Mouse (Mus musculus) layer of hippocampus, postnatal 25 days (tissue): ENCODE results near the gene Sct. TPM values are rescaled to one million over a fixed set of nuclear protein-coding genes. Genes with fewer than 3 reads are reported as not detected.

Experiments used
- DNase-seq, 2 experiments: peaks; one replicate each; pipeline ENCODE4 v3.0.0; 2022; ENCODE audit warnings: mixed read lengths in 2 of 2, low spot score in 1 of 2; ENCODE audit errors: extremely low spot score in 1 of 2
- total RNA-seq, 2 experiments: library from RNA; stranded (reverse); gene quantifications; 2 replicates each; pipeline ENCODE4 v1.2.3; 2021

Sct gene
- total RNA-seq, 2 experiments from 2014 or later, result not detected

GRCm38 (mm10) chr7:141292583-141293388 lies 13.9 kb upstream of the Sct start:
- DNase-seq, result no peak

- DNase-seq, result no peak
Measured at GRCm38 (mm10) chr7:141291921-141292582, 13.1 kb upstream of the Sct start, which contains the start of gene Drd4. Gene Drd4 (plus strand): TSS chr7:141292006.

GRCm38 (mm10) chr7:141288042-141288441 lies 9.1 kb upstream of the Sct start:
- DNase-seq, result no peak

- no peak for DNase-seq
Measured at GRCm38 (mm10) chr7:141282756-141283155, 3.8 kb upstream of the Sct start.

GRCm38 (mm10) chr7:141281442-141281841 lies 2.5 kb upstream of the Sct start:
- no peak for DNase-seq

- no peak for DNase-seq
Measured at GRCm38 (mm10) chr7:141277701-141278678, 943 bp downstream of the Sct start.

GRCm38 (mm10) chr7:141276546-141276945 lies 2.4 kb downstream of the Sct start, which contains the start of gene Cdhr5:
Gene Cdhr5 (minus strand): TSS chr7:141276786.
- DNase-seq, result no peak

- DNase-seq, result no peak
Measured at GRCm38 (mm10) chr7:141275356-141275755, 3.6 kb downstream of the Sct start.

GRCm38 (mm10) chr7:141270631-141271030 lies 8.3 kb downstream of the Sct start:
- DNase-seq, result no peak

- DNase-seq, result no peak
Measured at GRCm38 (mm10) chr7:141269273-141269545, 9.7 kb downstream of the Sct start.

GRCm38 (mm10) chr7:141268466-141269272 lies 10.3 kb downstream of the Sct start:
- DNase-seq, result no peak

- no peak for DNase-seq
Measured at GRCm38 (mm10) chr7:141265739-141266561, 13.0 kb downstream of the Sct start, which contains the start of gene Irf7. Gene Irf7 (minus strand): TSS chr7:141266481.

- DNase-seq, result no peak
Measured at GRCm38 (mm10) chr7:141265411-141265738, 13.6 kb downstream of the Sct start.

- no peak for DNase-seq
Measured at GRCm38 (mm10) chr7:141264761-141265410, 14.0 kb downstream of the Sct start.

- no peak for DNase-seq
Measured at GRCm38 (mm10) chr7:141264041-141264700, 14.8 kb downstream of the Sct start.

- no peak for DNase-seq
Measured at GRCm38 (mm10) chr7:141263640-141264039, 15.3 kb downstream of the Sct start.

- no peak for DNase-seq
Measured at GRCm38 (mm10) chr7:141261480-141261879, 17.5 kb downstream of the Sct start.

- DNase-seq, result no peak
Measured at GRCm38 (mm10) chr7:141256159-141256558, 22.8 kb downstream of the Sct start.
